Mouse (Mus musculus) ZHBTc4 (cell line): ENCODE measurements around the gene Mamdc2.

Experiments
- DNase-seq: peaks from one replicate; pipeline ENCODE4 v3.0.0-alpha.2; 2011; ENCODE audit warnings: low read depth, low spot score

Gene Mamdc2

GRCm38 (mm10) chr19:23360536-23360935 lies 87.7 kb downstream of the Mamdc2 start:
- no peak for DNase-seq

- DNase-seq: no peak
Measured at GRCm38 (mm10) chr19:23357253-23357652, 91.0 kb downstream of the Mamdc2 start.

GRCm38 (mm10) chr19:23354738-23355137 lies 93.5 kb downstream of the Mamdc2 start:
- no peak for DNase-seq

GRCm38 (mm10) chr19:23353881-23354401 lies 94.3 kb downstream of the Mamdc2 start:
- DNase-seq: no peak

- DNase-seq: no peak
Measured at GRCm38 (mm10) chr19:23353161-23353560, 95.1 kb downstream of the Mamdc2 start.

- no peak for DNase-seq
Measured at GRCm38 (mm10) chr19:23351808-23352491, 96.3 kb downstream of the Mamdc2 start.

- DNase-seq: no peak
Measured at GRCm38 (mm10) chr19:23349930-23350329, 98.3 kb downstream of the Mamdc2 start.

- no peak for DNase-seq
Measured at GRCm38 (mm10) chr19:23342782-23343181, 105.5 kb downstream of the Mamdc2 start.

- DNase-seq: no peak
Measured at GRCm38 (mm10) chr19:23332883-23333282, 115.4 kb downstream of the Mamdc2 start.

GRCm38 (mm10) chr19:23330842-23331241 lies 117.4 kb downstream of the Mamdc2 start:
- DNase-seq: no peak

- DNase-seq: no peak
Measured at GRCm38 (mm10) chr19:23329346-23329745, 118.9 kb downstream of the Mamdc2 start.

- no peak for DNase-seq
Measured at GRCm38 (mm10) chr19:23327056-23327640, 121.1 kb downstream of the Mamdc2 start.

- no peak for DNase-seq
Measured at GRCm38 (mm10) chr19:23323107-23323506, 125.1 kb downstream of the Mamdc2 start.

- no peak for DNase-seq
Measured at GRCm38 (mm10) chr19:23317989-23318358, 130.3 kb downstream of the Mamdc2 start.

GRCm38 (mm10) chr19:23317295-23317988 lies 130.8 kb downstream of the Mamdc2 start:
- DNase-seq: no peak

- DNase-seq: no peak
Measured at GRCm38 (mm10) chr19:23316851-23317250, 131.4 kb downstream of the Mamdc2 start.

GRCm38 (mm10) chr19:23309979-23310378 lies 138.3 kb downstream of the Mamdc2 start:
- DNase-seq: no peak

- no peak for DNase-seq
Measured at GRCm38 (mm10) chr19:23306671-23307070, 141.6 kb downstream of the Mamdc2 start.

- no peak for DNase-seq
Measured at GRCm38 (mm10) chr19:23299987-23300386, 148.3 kb downstream of the Mamdc2 start.

- DNase-seq: no peak
Measured at GRCm38 (mm10) chr19:23298917-23299316, 149.3 kb downstream of the Mamdc2 start.

- DNase-seq: no peak
Measured at GRCm38 (mm10) chr19:23297191-23297590, 151.1 kb downstream of the Mamdc2 start.

GRCm38 (mm10) chr19:23289251-23289650 lies 159.0 kb downstream of the Mamdc2 start:
- no peak for DNase-seq
